Mouse (Mus musculus) forebrain, embryonic 16.5 days (tissue): Measurements from ENCODE around the gene Gpr132. TPM values are rescaled to one million over a fixed set of nuclear protein-coding genes. Genes with fewer than 3 reads are reported as not detected.

Experiments used
- ATAC-seq: fragments of 200-750 bp; cut with Nextera tagmentation; 2 replicates; pipeline ENCODE4 v1.8.0; 2017; ENCODE audit warnings: mild to moderate bottlenecking, moderate library complexity
- H3K27ac ChIP-seq: fragments of 300-500 bp; sonication (generic); 2 replicates; pipeline ENCODE4 v1.5.1; 2014; ENCODE audit warnings: low read length, control low read depth
- H3K27me3 ChIP-seq: fragments of 300-500 bp; sonication (generic); replicated peaks from 2 replicates; pipeline ENCODE4 v1.6.1; 2014; ENCODE audit warnings: low read length; ENCODE audit not compliant: control insufficient read depth, insufficient read depth
- H3K36me3 ChIP-seq: fragments of 300-500 bp; sonication (generic); 2 replicates; pipeline ENCODE4 v1.6.1; 2014; ENCODE audit not compliant: control insufficient read depth, insufficient read depth
- H3K4me1 ChIP-seq: fragments of 300-500 bp; sonication (generic); replicated peaks from 2 replicates; pipeline ENCODE4 v1.6.1; 2014; ENCODE audit warnings: low read length; ENCODE audit not compliant: control insufficient read depth, insufficient read depth
- H3K4me2 ChIP-seq: fragments of 300-500 bp; sonication (generic); 2 replicates; pipeline ENCODE4 v1.6.1; 2014; ENCODE audit warnings: mild to moderate bottlenecking, low read length, control low read depth
- H3K4me3 ChIP-seq: fragments of 300-500 bp; sonication (generic); replicated peaks from 2 replicates; pipeline ENCODE4 v1.5.1; 2014; ENCODE audit warnings: mild to moderate bottlenecking, low read length, control low read depth
- H3K9ac ChIP-seq: fragments of 300-500 bp; sonication (generic); replicated peaks from 2 replicates; pipeline ENCODE4 v1.6.1; 2014; ENCODE audit warnings: low read depth, low read length, control low read depth
- H3K9me3 ChIP-seq: fragments of 300-500 bp; sonication (generic); 2 replicates; pipeline ENCODE4 v1.6.1; 2016; ENCODE audit warnings: low read length; ENCODE audit not compliant: control insufficient read depth
- WGBS: fragments of 180-500 bp; shearing (Covaris S2); extraction: QIAGEN DNeasy Blood & Tissue Kit; methylation state at CpG from one replicate; pipeline ENCODE4 v1.1.7; 2014; 5-methylcytosine and 5-hydroxymethylcytosine counted together
- polyA plus RNA-seq: library from polyadenylated mRNA; unstranded; fragments of >200 nt; fragmentation: Nextera tagmentation; extraction: Ambion mirVana; gene quantifications from 2 replicates; pipeline ENCODE4 v1.2.1, GENCODE M21; 2015

Gene Gpr132
- polyA plus RNA-seq, 1 experiment from 2014 or later, result not detected

DNA sequence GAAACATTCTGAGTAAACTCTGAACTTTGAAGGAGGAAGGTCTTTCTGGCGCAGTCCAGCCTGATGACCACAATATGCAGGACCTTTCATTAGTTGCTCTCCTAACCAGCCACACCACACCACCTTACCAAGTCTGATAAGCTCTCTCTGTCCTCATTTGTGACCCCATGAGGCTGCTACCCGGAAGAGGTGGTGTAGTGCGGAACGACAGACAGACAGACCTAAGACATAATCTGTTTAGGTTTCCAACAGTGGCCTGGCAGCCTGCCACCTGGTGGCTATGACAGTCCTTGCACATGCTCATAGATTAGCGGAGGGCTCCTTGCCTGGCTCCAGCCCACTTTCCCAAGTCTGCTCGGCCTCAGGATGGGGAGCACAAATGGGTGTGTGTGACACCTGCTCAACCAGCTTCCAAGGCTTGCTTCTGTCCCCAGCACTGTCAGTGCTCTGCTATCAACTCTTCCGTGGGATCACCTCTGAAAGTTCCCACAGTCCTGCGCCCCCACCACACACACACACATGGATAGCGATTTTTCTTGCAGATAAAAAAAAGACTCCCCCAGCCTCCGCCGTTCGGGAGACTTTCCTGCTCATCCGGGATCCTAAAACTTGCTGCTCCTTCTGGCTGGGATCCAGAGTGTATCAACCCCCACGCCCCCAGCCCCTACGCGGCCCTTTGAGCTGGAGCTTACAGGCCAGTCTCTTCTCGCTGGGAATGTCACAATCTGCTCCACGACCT lies 5.6 kb upstream of the Gpr132 start:
- no peaks in the 10 kb centered on the region for H3K36me3 ChIP-seq
- H3K9ac ChIP-seq, result no peak overlapping the region
- H3K27me3 ChIP-seq, result peaks cover 46% of the 10 kb centered on the region
- no peak for ATAC-seq
- WGBS, result 15% methylated on average over 18 of the region's 18 CpGs
- no peak overlapping the region for H3K27ac ChIP-seq
- peaks cover 18% of the 10 kb centered on the region for H3K4me1 ChIP-seq
- no peaks in the 10 kb centered on the region for H3K9me3 ChIP-seq
- peak overlapping the region; percentile 25; the same call in 1 of the 2 replicates for H3K4me2 ChIP-seq
- no peak overlapping the region for H3K4me3 ChIP-seq

DNA sequence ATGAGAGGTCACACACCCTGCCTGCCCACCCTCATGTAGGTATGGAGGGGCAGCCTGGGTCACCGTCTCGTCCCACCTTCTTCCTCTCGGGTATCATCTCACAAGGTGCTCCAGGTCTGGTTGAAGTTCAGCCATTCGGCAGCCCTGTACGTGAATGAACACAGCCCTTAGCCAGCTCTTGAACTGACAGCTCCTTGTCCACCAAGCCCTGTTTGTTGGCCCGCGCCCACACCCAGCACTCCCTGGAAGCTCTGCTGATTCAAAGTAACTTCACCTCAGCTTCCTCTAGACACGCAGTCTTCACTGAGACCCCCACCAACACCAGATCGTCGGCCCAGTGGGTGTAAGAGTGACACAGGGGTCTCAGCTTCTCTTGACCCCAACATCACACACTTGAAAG lies 5.0 kb upstream of the Gpr132 start:
- no peaks in the 10 kb centered on the region for H3K36me3 ChIP-seq

DNA sequence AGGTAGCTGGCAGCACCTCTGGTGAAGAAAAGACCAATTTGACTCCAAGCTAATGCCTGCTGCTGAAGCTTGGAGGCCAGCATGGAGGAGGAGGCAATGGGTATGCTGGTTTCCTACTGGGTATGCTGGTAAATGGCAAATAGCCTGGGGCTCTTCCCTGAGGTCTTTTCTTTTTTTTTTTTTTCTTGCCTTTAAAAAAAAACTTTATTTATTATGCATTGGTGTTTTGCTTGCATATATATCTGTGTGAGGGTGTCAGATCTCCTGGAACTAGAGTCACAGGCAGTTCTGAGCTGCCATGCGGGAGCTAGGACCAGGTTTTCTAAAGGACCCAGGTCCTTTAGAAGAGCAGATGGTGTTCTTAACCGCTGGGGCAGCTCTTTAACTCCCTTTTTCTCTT lies 3.2 kb upstream of the Gpr132 start:
- no peak overlapping the region for H3K9ac ChIP-seq
- H3K9me3 ChIP-seq, result no peaks in the 10 kb centered on the region
- no peak overlapping the region for H3K4me2 ChIP-seq
- H3K36me3 ChIP-seq, result no peaks in the 10 kb centered on the region
- H3K4me3 ChIP-seq, result no peak overlapping the region
- 67% methylated on average over 2 of the region's 2 CpGs for WGBS
- peaks cover 9% of the 10 kb centered on the region for H3K4me1 ChIP-seq
- ATAC-seq, result no peak
- peaks cover 23% of the 10 kb centered on the region for H3K27me3 ChIP-seq
- no peak overlapping the region for H3K27ac ChIP-seq

More for the DNA sequence above, 5.0 kb upstream of the Gpr132 start:
- H3K4me3 ChIP-seq, result no peak overlapping the region
- H3K9ac ChIP-seq, result no peak overlapping the region
- H3K27me3 ChIP-seq, result peaks cover 40% of the 10 kb centered on the region
- ATAC-seq, result no peak
- 85% methylated on average over 10 of the region's 10 CpGs for WGBS
- no peak overlapping the region for H3K4me2 ChIP-seq
- peaks cover 18% of the 10 kb centered on the region for H3K4me1 ChIP-seq
- H3K27ac ChIP-seq, result no peak overlapping the region
- no peaks in the 10 kb centered on the region for H3K9me3 ChIP-seq

DNA sequence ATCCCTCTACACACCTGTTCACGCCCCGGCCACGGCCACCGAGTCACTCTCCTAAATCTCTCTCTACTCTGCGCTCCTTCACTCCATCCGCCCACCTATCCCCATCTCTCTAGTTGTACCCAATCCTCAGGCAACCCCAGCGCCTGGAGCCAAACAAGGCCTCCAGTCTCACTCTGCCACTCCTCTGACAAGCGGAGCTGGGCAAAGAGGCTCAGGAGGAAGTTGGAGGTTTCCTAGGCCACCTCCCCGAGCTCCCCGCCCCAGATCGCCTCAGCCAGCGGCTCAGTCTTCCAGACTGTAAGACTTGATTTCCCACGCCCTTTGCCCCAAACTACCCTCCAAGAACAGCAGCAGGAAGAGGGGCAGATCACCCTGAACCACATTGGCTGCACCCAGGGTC lies 2.7 kb upstream of the Gpr132 start:
- Histone ChIP-seq H3K27ac (no peak overlapping the region), H3K36me3 (no peaks in the 10 kb centered on the region), H3K9ac (no peak overlapping the region), H3K9me3 (no peaks in the 10 kb centered on the region), H3K4me2 (no peak overlapping the region), H3K4me1 (0 out of 2 replicates have a peak, but pooled peaks cover 5% of the 10 kb centered on the region), H3K4me3 (no peak overlapping the region), H3K27me3 (peaks cover 18% of the 10 kb centered on the region)
- no peak for ATAC-seq
- WGBS, result 51% methylated on average over 13 of the region's 13 CpGs

DNA sequence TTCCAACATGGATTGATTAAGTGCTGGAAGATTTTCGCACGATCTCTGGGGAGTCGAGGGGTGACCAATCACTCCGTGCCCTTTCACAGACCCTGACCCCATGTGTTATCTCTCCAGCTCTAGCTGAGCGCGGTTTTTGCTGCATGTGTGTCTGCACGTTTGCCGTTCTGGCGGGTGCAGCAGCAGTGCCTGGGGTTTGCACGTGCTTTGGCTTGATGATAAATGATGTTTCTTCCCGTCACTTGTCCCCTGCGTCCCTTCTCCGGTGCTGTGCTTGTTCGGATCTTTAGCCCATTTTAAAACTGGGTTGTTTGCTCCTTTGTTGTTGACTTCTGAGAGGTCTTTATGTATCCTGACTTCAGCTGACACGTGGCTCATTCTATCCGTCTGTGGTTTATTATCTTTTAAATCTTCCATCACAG lies 1.8 kb upstream of the Gpr132 start:
- WGBS, result 39% methylated on average over 16 of the region's 16 CpGs
- H3K4me2 ChIP-seq, result no peak overlapping the region
- H3K4me1 ChIP-seq, result 0 out of 2 replicates have a peak, but pooled peaks cover 5% of the 10 kb centered on the region
- peaks cover 9% of the 10 kb centered on the region for H3K27me3 ChIP-seq
- ATAC-seq, result no peak
- no peaks in the 10 kb centered on the region for H3K36me3 ChIP-seq
- no peak overlapping the region for H3K27ac ChIP-seq
- H3K9ac ChIP-seq, result no peak overlapping the region
- H3K9me3 ChIP-seq, result no peaks in the 10 kb centered on the region
- H3K4me3 ChIP-seq, result no peak overlapping the region

DNA sequence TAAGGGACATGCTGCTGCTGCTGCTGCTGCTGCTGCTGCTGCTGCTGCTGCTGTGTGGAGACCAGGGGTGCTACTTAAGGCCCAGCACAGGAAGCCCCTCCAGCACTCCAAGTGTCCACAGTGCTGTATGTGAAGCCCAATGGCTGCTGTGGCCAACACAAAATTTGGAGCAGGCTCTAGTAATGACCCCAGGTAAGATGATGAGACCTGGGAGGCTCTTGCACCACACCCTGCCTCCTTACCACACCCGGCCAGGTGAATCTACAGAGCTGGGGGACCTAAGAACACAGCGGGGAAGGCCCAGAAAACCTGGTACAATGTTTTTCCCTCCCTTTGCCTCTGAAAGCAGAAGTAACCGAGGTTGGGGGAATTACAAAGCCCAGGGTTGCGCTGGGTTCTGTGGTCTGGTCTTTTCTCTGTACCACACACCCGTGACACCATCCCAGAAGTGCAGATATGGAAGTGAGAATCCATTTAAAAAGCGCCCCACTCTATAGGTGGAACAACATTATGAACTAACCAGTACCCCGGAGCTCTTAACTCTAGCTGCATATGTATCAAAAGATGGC lies 838 bp downstream of the Gpr132 start:
- Histone ChIP-seq H3K9ac (no peak overlapping the region), H3K36me3 (no peaks in the 10 kb centered on the region)
- 80% methylated on average over 7 of the region's 7 CpGs for WGBS

DNA sequence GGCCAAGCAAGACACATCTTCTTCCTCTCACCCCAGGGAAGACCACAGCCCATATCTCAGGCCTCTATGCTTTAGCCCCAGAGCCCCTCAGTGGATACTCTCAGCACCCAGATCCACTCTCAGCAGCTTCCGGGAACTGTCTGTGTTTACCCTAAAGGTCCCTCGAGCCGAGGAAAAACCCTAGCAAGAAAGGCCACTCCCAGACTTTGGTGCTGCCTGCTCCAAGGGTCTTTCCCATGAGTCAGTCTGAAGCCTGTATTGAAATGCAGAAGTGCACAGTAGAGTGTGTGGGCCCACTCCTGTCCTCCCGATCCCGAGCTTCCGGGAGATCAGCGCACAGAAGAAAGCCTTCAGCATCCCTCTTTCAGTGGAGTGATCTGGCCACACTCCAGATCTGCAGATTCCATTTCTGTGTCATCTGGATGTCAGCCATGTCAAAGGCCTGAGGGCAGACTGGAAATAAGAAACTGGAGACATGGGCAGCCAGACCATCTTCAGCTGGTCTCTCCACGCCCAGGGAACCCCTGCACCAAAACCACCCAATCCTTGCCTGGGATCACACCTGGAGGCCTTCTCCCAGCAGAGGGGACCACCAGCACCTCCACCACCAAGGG lies 1.5 kb downstream of the Gpr132 start:
- no peak overlapping the region for H3K27ac ChIP-seq
- no peak for ATAC-seq
- H3K27me3 ChIP-seq, result no peaks in the 10 kb centered on the region; the same call in 1 of the 2 replicates
- 69% methylated on average over 8 of the region's 8 CpGs for WGBS
- no peak overlapping the region for H3K4me3 ChIP-seq
- H3K4me2 ChIP-seq, result no peak overlapping the region
- H3K9me3 ChIP-seq, result no peaks in the 10 kb centered on the region
- 0 out of 2 replicates have a peak, but pooled peaks cover 2% of the 10 kb centered on the region for H3K4me1 ChIP-seq
- no peak overlapping the region for H3K9ac ChIP-seq
- H3K36me3 ChIP-seq, result no peaks in the 10 kb centered on the region

More for the DNA sequence above, 838 bp downstream of the Gpr132 start:
- no peak for ATAC-seq
- H3K4me2 ChIP-seq, result no peak overlapping the region
- no peak overlapping the region for H3K27ac ChIP-seq
- no peaks in the 10 kb centered on the region; the same call in 1 of the 2 replicates for H3K27me3 ChIP-seq
- H3K4me1 ChIP-seq, result 0 out of 2 replicates have a peak, but pooled peaks cover 2% of the 10 kb centered on the region
- no peaks in the 10 kb centered on the region for H3K9me3 ChIP-seq
- no peak overlapping the region for H3K4me3 ChIP-seq

DNA sequence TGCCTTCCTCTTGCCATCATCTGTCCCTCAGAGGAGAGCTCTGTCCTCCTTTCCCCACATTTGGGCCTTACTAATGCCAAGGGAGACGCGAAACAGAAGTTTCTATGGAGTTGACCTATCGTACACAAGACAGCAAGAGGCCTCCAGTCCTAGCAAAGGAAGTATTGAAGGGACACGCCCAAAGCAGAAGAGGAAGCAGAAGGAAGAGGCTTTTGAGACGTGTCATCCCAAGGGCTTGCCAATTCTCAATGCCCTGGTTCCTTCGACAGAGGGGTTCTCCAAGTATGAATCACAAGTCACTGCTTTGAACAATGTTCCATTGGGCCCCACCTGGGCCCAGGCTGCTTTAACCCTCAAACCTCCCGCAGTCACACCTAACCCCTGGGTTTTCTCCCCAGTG lies 3.2 kb downstream of the Gpr132 start:
- H3K4me3 ChIP-seq, result no peak overlapping the region
- H3K4me2 ChIP-seq, result no peak overlapping the region
- H3K27ac ChIP-seq, result no peak overlapping the region
- no peaks in the 10 kb centered on the region for H3K27me3 ChIP-seq
- H3K36me3 ChIP-seq, result no peaks in the 10 kb centered on the region
- H3K4me1 ChIP-seq, result 0 out of 2 replicates have a peak, but pooled peaks cover 2% of the 10 kb centered on the region
- no peak for ATAC-seq
- no peak overlapping the region for H3K9ac ChIP-seq
- WGBS, result 87% methylated on average over 7 of the region's 7 CpGs
- no peaks in the 10 kb centered on the region for H3K9me3 ChIP-seq

DNA sequence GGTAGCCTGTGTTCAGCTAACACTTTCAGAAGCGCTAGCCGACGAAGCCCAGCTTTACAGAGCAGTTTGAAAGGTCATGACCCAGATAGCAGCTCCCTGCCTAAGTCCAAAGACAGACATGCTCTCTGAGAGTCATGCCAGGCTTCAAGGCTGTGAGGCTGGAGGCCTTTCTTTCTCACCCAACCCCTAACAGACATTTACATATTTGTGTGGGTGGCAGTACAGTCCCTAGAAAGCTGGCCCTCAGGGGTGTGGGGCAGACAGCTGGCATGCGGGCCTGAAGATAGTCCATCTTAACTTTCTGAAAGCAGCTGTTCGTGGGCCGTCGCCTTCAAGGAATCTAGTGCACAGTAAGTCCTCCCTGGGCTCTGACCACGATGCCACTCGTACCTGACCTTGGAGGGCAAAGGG lies 6.1 kb downstream of the Gpr132 start:
- H3K9ac ChIP-seq, result no peak overlapping the region
- 76% methylated on average over 9 of the region's 9 CpGs for WGBS
- no peaks in the 10 kb centered on the region for H3K27me3 ChIP-seq
- no peak for ATAC-seq
- no peaks in the 10 kb centered on the region for H3K36me3 ChIP-seq
- no peak overlapping the region for H3K4me2 ChIP-seq
- no peaks in the 10 kb centered on the region for H3K4me1 ChIP-seq
- H3K4me3 ChIP-seq, result no peak overlapping the region
- H3K9me3 ChIP-seq, result no peaks in the 10 kb centered on the region
- H3K27ac ChIP-seq, result no peak overlapping the region
